In the genomic region with DNA sequence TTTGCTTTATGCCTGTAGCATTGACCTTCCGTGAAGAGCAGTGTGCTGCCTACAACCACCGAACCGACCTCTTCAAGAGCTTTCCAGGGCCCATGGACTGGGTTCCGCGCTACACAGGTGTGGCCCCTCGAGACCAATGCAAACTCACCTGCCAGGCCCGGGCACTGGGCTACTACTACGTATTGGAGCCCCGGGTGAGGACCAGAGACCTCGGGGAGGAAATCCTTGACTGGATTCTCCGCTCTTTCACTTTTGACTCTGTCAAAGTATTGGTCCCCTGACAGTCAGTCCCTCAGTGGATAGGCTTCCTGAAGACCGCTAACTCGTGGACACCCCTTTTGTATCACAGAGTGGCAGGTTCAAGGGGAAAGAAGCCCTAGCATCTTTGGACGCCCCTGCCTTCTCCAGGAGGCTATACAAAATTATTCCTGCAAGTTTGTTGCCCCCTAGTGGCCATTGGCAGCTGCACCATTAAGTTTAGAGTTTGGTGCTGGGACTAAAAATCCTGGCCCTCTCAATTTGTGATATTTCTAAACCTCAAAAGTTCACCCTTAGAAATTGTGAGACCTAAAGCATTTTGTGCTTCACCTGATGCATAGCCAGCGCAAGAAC, we compare ENCODE assay signal across 9 mouse cellular contexts. TPM values are rescaled to one million over a fixed set of nuclear protein-coding genes. Genes with fewer than 3 reads are reported as not detected.
DNase-seq lines count a peak whose midpoint lies in the region; ATAC-seq and TF ChIP-seq lines count a peak whose summit lies in the region.
"Had no signal": no experiment of that assay in that cellular context is flagged by ENCODE, and none has a peak within 500 bp of the region (broad histone marks: within the 10 kb centered on the region; RNA-seq: fewer than 3 reads in every experiment).

No protein-coding gene starts in this region.

- TF ChIP-seq CTCF in E14TG2a.4 (conservative IDR thresholded peaks at IDR 0.05; ENCODE audit: low read length): peak; percentile 72
- peak; percentile 61 for TF ChIP-seq CTCF in cerebellum, adult 2 months (IDR thresholded peaks at IDR 0.05; ENCODE audit: borderline replicate concordance, insufficient read depth, low read depth, low read length)
- TF ChIP-seq CTCF in layer of hippocampus, adult 2 months (conservative IDR thresholded peaks at IDR 0.05): peak; percentile 95

- H3K27ac ChIP-seq in kidney, embryonic 15.5 days: no peak overlapping the region
- H3K27ac ChIP-seq in cerebellum, adult 2 months (ENCODE audit: insufficient read depth, low read length): no peak overlapping the region
- H3K27ac ChIP-seq in layer of hippocampus, adult 2 months: no peak overlapping the region
- H3K27ac ChIP-seq: embryonic facial prominence, embryonic 13.5 days had no signal

- peaks cover 54% of the 10 kb centered on the region for H3K36me3 ChIP-seq in kidney, embryonic 15.5 days
- H3K36me3 ChIP-seq in E14TG2a.4 (ENCODE audit: insufficient read depth, low read length): no peaks in the 10 kb centered on the region

- WGBS in kidney, embryonic 15.5 days: 70% methylated on average over 15 of the region's 15 CpGs
- WGBS in cerebellum, adult 2 months: 59% methylated on average over 15 of the region's 15 CpGs

- no peak overlapping the region for H3K4me2 ChIP-seq in kidney, embryonic 15.5 days
- H3K4me2 ChIP-seq: embryonic facial prominence, embryonic 13.5 days had no signal

- H3K4me1 ChIP-seq in kidney, embryonic 15.5 days: peaks cover 26% of the 10 kb centered on the region
- H3K4me1 ChIP-seq in E14TG2a.4 (replicated peaks; ENCODE audit: low read depth, low read length): peaks cover 46% of the 10 kb centered on the region
- H3K4me1 ChIP-seq in cerebellum, adult 2 months (ENCODE audit: control insufficient read depth, insufficient read depth, low read length): no peaks in the 10 kb centered on the region; the same call in 1 of the 2 replicates

- DNase-seq in kidney, adult 11 months: peak; percentile 57
- peak; percentile 58 to 66 for DNase-seq in cerebellum, adult 2 months
- DNase-seq in frontal cortex, postnatal 25 days (ENCODE audit: low spot score in 2 of 2): peak; percentile 48 to 55
- peak; percentile 59 to 74 for DNase-seq in layer of hippocampus, adult 2 months (ENCODE audit: low spot score in 2 of 2)
- peak; percentile 67 for DNase-seq in thymus, postnatal 14 days

- H3K9ac ChIP-seq in kidney, embryonic 15.5 days: no peak overlapping the region
- H3K9ac ChIP-seq: embryonic facial prominence, embryonic 13.5 days had no signal

- H3K4me3 ChIP-seq in kidney, embryonic 15.5 days (replicated peaks): no peak overlapping the region
- H3K4me3 ChIP-seq in E14TG2a.4 (replicated peaks; ENCODE audit: low read length): peak overlapping the region; percentile 48
- no peak overlapping the region for H3K4me3 ChIP-seq in cerebellum, adult 2 months (replicated peaks; ENCODE audit: insufficient read depth, low read depth, low read length)
- no peak overlapping the region for H3K4me3 ChIP-seq in layer of hippocampus, adult 2 months
- H3K4me3 ChIP-seq: embryonic facial prominence, embryonic 13.5 days had no signal

- no peak for ATAC-seq in kidney, embryonic 15.5 days (replicated peaks; ENCODE audit: low FRiP score)
- peak; percentile 64 for ATAC-seq in megakaryocyte-erythroid progenitor cell, adult 5-6 weeks (replicated peaks; ENCODE audit: low FRiP score, low TSS enrichment, poor library complexity, severe bottlenecking)

- no peaks in the 10 kb centered on the region for H3K9me3 ChIP-seq in kidney, embryonic 15.5 days (replicated peaks)
- no peaks in the 10 kb centered on the region for H3K9me3 ChIP-seq in E14TG2a.4 (ENCODE audit: low read length)
- H3K9me3 ChIP-seq: embryonic facial prominence, embryonic 13.5 days had no signal

- H3K27me3 ChIP-seq in kidney, embryonic 15.5 days: no peaks in the 10 kb centered on the region
- H3K27me3 ChIP-seq in E14TG2a.4 (ENCODE audit: insufficient read depth, low read length): peaks cover 24% of the 10 kb centered on the region; the same call in 1 of the 2 replicates
- H3K27me3 ChIP-seq in cerebellum, adult 2 months (ENCODE audit: control insufficient read depth, insufficient read depth, low read length): no peaks in the 10 kb centered on the region
- H3K27me3 ChIP-seq: embryonic facial prominence, embryonic 13.5 days had no signal

- TF ChIP-seq POLR2A in cerebellum, adult 2 months (IDR thresholded peaks at IDR 0.05; ENCODE audit: borderline replicate concordance, insufficient read depth, low read length): no peak

RNA-seq across cellular contexts. Expression of a gene that starts 5.9 kb away (rescaled TPM):
- polyA plus RNA-seq in kidney, embryonic 15.5 days (2015; fragmentation: Nextera tagmentation; extraction: Ambion mirVana): 276 and 283 TPM in 2 replicates
- polyA plus RNA-seq in cerebellum, adult 2 months (2012; rRNA removed): 282 and 283 TPM in 2 replicates
- 100 to 1,000 TPM; 254 to 273 TPM for total RNA-seq in layer of hippocampus, adult 2 months (2021)
- total RNA-seq in megakaryocyte-erythroid progenitor cell, adult 5-6 weeks (2014; fragmentation: Nextera tagmentation): 273 and 313 TPM in 2 replicates
- total RNA-seq in megakaryocyte-erythroid progenitor cell, adult 5-6 weeks (2017): 280 and 331 TPM in 2 replicates

RNA-seq across cellular contexts. Expression of a gene that starts 6.8 kb away (rescaled TPM):
- 10.7 and 11.6 TPM in 2 replicates for polyA plus RNA-seq in kidney, embryonic 15.5 days (2015; fragmentation: Nextera tagmentation; extraction: Ambion mirVana)
- 26.1 and 29.8 TPM in 2 replicates for polyA plus RNA-seq in cerebellum, adult 2 months (2012; rRNA removed)
- 10 to 100 TPM in 1 of 2 experiments, 1 to 10 TPM in 1; 9.6 to 10.9 TPM for total RNA-seq in layer of hippocampus, adult 2 months (2021)
- total RNA-seq in megakaryocyte-erythroid progenitor cell, adult 5-6 weeks (2014; fragmentation: Nextera tagmentation): 0.11 TPM in 1 of 2 replicates, not detected in the other
- total RNA-seq in megakaryocyte-erythroid progenitor cell, adult 5-6 weeks (2017): not detected in 2 replicates

RNA-seq across cellular contexts. Expression of a gene that starts 13.1 kb away (rescaled TPM):
- 80.4 and 94.3 TPM in 2 replicates for polyA plus RNA-seq in kidney, embryonic 15.5 days (2015; fragmentation: Nextera tagmentation; extraction: Ambion mirVana)
- 69.6 and 72.2 TPM in 2 replicates for polyA plus RNA-seq in cerebellum, adult 2 months (2012; rRNA removed)
- total RNA-seq in layer of hippocampus, adult 2 months (2021): 10 to 100 TPM; 73.1 to 79.3 TPM
- total RNA-seq in megakaryocyte-erythroid progenitor cell, adult 5-6 weeks (2014; fragmentation: Nextera tagmentation): 34.5 and 55.7 TPM in 2 replicates
- total RNA-seq in megakaryocyte-erythroid progenitor cell, adult 5-6 weeks (2017): 15.2 and 24.0 TPM in 2 replicates

RNA-seq across cellular contexts. Expression of a gene that starts 22.9 kb away (rescaled TPM):
- polyA plus RNA-seq in kidney, embryonic 15.5 days (2015; fragmentation: Nextera tagmentation; extraction: Ambion mirVana): 35.0 and 36.9 TPM in 2 replicates
- polyA plus RNA-seq in cerebellum, adult 2 months (2012; rRNA removed): 12.4 and 13.2 TPM in 2 replicates
- total RNA-seq in layer of hippocampus, adult 2 months (2021): 10 to 100 TPM; 14.9 to 17.2 TPM
- 3.7 and 9.1 TPM in 2 replicates for total RNA-seq in megakaryocyte-erythroid progenitor cell, adult 5-6 weeks (2014; fragmentation: Nextera tagmentation)
- total RNA-seq in megakaryocyte-erythroid progenitor cell, adult 5-6 weeks (2017): 11.9 and 14.3 TPM in 2 replicates

RNA-seq across cellular contexts. Expression of a gene that starts 23.9 kb away (rescaled TPM):
- polyA plus RNA-seq in kidney, embryonic 15.5 days (2015; fragmentation: Nextera tagmentation; extraction: Ambion mirVana): 63.0 and 65.4 TPM in 2 replicates
- polyA plus RNA-seq in cerebellum, adult 2 months (2012; rRNA removed): 76.9 and 81.2 TPM in 2 replicates
- 10 to 100 TPM; 31.2 to 42.1 TPM for total RNA-seq in layer of hippocampus, adult 2 months (2021)
- total RNA-seq in megakaryocyte-erythroid progenitor cell, adult 5-6 weeks (2014; fragmentation: Nextera tagmentation): 114 and 123 TPM in 2 replicates
- total RNA-seq in megakaryocyte-erythroid progenitor cell, adult 5-6 weeks (2017): 18.1 and 29.5 TPM in 2 replicates

Comparison
In these comparisons a context has a peak if more than half of its experiments do, and no peak if none do; other contexts are left out.
1. RNA of a gene that starts 6.8 kb away (total RNA-seq): 9.6 to 10.9 TPM in layer of hippocampus, adult 2 months; 0.11 TPM in megakaryocyte-erythroid progenitor cell, adult 5-6 weeks; every median in the first group is over 4 times any median in the second.
2. Peak in every context shown above with its lines, with median percentiles within 50 percentile points of each other: DNase-seq and CTCF ChIP-seq.